Mouse (Mus musculus): ENCODE results near the gene Gtf3c6. TPM values are rescaled to one million over a fixed set of nuclear protein-coding genes. Genes with fewer than 3 reads are reported as not detected.

The Gtf3c6 gene
- polyA plus RNA-seq, 2 experiments from 2014 or later, result 116 to 128 TPM

GRCm38 (mm10) chr10:40258401-40258966 is 576 bp upstream of the Gtf3c6 start:
- ATAC-seq, result peak; percentile 68

- no peak for ATAC-seq
Observed at GRCm38 (mm10) chr10:40256716-40257115, 1.2 kb downstream of the Gtf3c6 start.

- no peak for ATAC-seq
Observed at GRCm38 (mm10) chr10:40250969-40251368, 6.9 kb downstream of the Gtf3c6 start.

GRCm38 (mm10) chr10:40249625-40250024 is 8.3 kb downstream of the Gtf3c6 start:
- no peak for ATAC-seq

- ATAC-seq, result peak; percentile 7
Observed at GRCm38 (mm10) chr10:40247166-40247716, 10.7 kb downstream of the Gtf3c6 start.

GRCm38 (mm10) chr10:40246374-40247165 is 11.3 kb downstream of the Gtf3c6 start, which contains the start of gene Rpf2:
Gene Rpf2 (minus strand): TSS chr10:40247036.
- ATAC-seq, result peak; percentile 99

- no peak for ATAC-seq
Observed at GRCm38 (mm10) chr10:40237826-40238225, 20.1 kb downstream of the Gtf3c6 start.

- no peak for ATAC-seq
Observed at GRCm38 (mm10) chr10:40233241-40233640, 24.7 kb downstream of the Gtf3c6 start.

GRCm38 (mm10) chr10:40232442-40232841 is 25.5 kb downstream of the Gtf3c6 start:
- ATAC-seq, result peak; percentile 53

- no peak for ATAC-seq
Observed at GRCm38 (mm10) chr10:40229725-40230124, 28.2 kb downstream of the Gtf3c6 start.

GRCm38 (mm10) chr10:40227660-40228303 is 30.1 kb downstream of the Gtf3c6 start:
- no peak for ATAC-seq

- no peak for ATAC-seq
Observed at GRCm38 (mm10) chr10:40218874-40219273, 39.0 kb downstream of the Gtf3c6 start.

- peak; percentile 100 for ATAC-seq
Observed at GRCm38 (mm10) chr10:40212443-40213169, 45.3 kb downstream of the Gtf3c6 start.

Other genes with a start within 250 kb of the Gtf3c6 start
- not detected for gene Mfsd4b1, start 232.8 kb downstream of the Gtf3c6 start, polyA plus RNA-seq (2017; shearing (Covaris generic))
- 1 to 10 TPM; 2.5 to 3.0 TPM for gene Slc16a10, start 115.8 kb downstream of the Gtf3c6 start, polyA plus RNA-seq (2017; shearing (Covaris generic))
- gene Rpf2, start 11.1 kb downstream of the Gtf3c6 start, polyA plus RNA-seq (2017; shearing (Covaris generic)), result 10 to 100 TPM; 59.7 to 68.8 TPM
- gene Amd1, start 44.1 kb upstream of the Gtf3c6 start, polyA plus RNA-seq (2017; shearing (Covaris generic)), result 10 to 100 TPM; 59.6 to 85.7 TPM
- gene Cdk19, start 81.5 kb upstream of the Gtf3c6 start, polyA plus RNA-seq (2017; shearing (Covaris generic)), result 10 to 100 TPM; 11.4 to 18.3 TPM